Mouse (Mus musculus) left cerebral cortex, adult 9 months (tissue): ENCODE measurements around the gene H2afz.
"Not testable (repeated sequence)": the region's sequence is repeated elsewhere in the genome, so short reads cannot be mapped to it uniquely, and the experiment has no call there.

Experiments
- DNase-seq, 2 experiments: peaks; one replicate each; pipeline ENCODE4 v3.0.0; 2022; ENCODE audit warnings: low spot score in 2 of 2

The H2afz gene

GRCm38 (mm10) chr3:137863330-137864123 lies 760 bp upstream of the H2afz start:
- no peak for DNase-seq

DNA sequence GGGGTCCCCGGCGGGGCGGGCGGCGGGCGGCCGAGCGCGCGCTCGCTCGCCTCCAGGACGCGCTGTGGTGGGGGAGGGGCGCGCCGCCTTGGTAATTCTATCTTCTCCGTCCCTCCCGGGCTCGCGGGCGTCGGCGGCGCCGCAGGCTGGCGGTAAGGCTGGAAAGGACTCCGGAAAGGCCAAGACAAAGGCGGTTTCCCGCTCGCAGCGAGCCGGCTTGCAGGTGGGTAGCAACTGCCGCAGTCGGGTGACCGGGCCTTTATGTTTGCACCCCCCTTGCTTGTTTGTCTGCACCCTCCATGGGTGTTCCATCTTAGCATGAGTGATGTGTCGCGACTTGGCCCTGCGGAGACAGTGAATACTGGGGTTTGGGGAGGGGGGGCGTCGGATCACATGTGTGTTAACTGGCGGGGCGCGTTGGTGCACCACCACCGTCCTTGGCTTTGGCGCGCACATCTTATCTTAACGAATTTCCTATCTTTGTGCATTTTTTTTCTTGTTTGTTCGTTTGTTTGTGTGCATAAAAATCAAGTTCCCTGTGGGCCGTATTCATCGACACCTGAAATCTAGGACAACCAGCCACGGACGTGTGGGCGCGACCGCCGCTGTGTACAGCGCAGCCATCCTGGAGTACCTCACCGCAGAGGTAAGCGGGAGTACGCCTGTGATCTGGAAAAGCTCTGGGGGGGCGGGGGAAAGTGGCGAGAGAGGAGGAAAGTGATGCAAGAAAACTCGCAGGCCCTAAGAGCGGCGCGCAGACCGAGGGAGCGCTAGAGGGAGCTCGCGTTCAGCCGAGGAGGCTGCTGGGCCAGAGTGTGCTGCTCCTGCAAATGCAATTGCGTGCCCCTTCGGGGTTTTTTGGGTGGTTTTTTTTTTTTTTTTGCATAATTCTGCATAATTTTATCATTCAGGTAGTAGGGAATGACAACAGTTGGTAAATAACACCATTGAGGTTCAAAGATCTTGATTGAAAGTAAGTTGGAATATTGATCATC lies 998 bp downstream of the H2afz start:
- DNase-seq, result peak; percentile 64 to 87

- no peak for DNase-seq
Measured at GRCm38 (mm10) chr3:137867133-137867436, 2.8 kb downstream of the H2afz start.

GRCm38 (mm10) chr3:137867437-137868093 lies 3.3 kb downstream of the H2afz start, which contains the start of gene Dnajb14:
Dnajb14 (plus strand) TSS chr3:137867675.
- peak in 1 of 2 experiments; percentile 36 for DNase-seq

DNA sequence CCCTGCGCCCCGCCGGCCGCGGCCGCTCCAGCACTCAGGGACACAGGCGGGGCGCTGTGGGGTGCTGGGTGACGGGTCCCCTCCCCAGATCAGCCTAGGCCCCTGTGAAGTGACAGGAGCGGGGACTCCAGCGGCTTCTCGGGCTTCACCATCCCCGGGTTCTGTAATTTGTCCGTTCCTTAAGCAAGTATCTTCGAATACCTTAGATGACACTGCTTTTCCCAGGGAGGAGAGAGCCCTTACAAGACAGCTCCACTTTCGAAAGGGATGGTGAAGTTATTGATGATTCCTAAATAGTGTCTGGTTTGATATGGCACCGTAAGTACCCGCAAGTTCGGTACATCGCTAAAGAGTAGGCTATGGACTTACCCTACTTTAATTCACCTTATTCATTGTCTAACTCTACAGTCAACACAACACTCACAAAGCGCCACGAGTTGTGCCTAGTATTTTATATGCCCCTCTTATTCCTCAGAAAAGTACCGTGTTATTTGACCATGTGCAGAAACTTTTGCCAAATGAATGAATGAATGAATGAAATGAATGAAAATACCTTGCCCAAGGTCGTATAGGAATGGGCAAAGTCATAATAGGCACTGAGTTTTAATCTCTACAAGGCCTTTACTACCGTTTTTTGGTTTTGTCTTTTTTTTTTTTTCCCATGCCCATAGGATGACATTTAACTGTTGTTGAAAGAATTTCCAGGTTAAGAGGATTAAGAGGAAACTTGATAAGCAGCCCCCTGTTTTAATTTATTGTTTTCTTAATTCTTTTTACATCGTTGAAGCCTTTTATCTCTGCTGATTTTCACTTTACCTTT lies 4.0 kb downstream of the H2afz start:
- DNase-seq, result peak in 1 of 2 experiments; percentile 28

DNA sequence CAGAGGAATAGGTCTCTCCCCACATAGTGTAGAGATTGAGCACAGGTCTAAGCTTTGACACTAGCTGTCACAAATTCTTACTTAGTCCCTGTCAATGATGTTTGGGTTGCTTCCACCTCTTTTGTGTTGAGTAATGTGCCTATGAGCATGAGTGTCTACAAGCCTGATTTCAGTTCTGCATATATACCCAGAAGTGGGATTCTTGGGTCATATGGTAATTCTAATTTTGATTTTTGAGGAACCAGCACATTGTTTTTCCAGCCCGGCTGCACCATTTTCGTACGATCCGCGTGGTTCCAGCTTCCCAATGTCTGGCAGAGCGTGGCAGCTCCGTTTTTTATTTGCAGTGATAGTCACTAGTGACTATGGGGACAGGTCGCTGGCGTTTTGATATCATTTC lies 5.1 kb downstream of the H2afz start:
- DNase-seq, result no peak

GRCm38 (mm10) chr3:137879313-137879712 lies 15.0 kb downstream of the H2afz start:
- no peak for DNase-seq

DNA sequence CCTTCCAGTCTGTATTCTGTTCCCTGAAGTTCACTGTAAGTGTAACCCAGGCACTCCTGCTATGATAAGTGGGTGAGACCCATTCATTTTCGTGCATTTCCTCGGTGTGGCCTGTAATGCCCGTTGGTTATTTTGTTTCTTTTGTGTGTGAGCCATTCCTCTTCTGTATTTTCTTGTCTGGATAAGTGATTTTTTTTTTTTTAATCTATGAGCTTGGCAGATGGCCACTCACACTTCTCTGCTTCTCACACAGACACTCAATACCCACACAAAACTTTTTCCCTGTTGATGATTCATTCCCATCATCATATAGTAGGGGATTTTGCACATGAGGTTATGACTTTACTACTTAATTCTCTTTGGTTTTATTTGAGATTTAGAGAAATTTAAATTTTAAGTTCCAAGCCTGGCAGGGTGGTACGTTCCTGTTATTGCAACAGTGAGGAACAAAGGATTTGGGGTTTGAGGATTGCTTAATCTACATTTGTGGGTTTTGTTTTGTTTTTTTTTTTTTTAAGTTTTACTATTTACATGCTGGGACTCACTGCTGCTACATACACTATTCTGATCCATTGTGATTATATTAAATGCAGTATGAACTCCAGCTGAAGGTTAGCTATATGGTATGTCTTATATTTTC lies 15.9 kb downstream of the H2afz start:
- DNase-seq, result peak in 1 of 2 experiments; percentile 26

DNA sequence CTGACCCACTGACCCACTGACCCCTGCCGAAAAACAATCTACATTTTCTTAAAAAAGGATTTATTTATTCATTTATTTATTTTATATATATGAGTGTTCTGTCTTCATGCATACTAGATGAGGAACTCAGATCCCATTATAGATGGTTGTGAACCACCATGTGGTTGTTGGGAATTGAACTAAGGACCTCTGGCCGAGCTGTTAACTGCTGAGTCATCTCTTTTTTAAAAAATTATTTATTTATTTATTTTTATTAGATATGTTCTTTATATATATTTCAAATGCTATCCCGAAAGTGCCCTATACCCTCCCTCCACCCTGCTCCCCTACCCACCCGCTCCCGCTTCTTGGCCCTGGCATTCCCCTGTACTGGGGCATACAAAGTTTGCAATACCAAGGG lies 16.8 kb downstream of the H2afz start:
- DNase-seq, result no peak

- no peak for DNase-seq
Measured at GRCm38 (mm10) chr3:137887961-137888360, 23.7 kb downstream of the H2afz start.

GRCm38 (mm10) chr3:137891089-137891488 lies 26.8 kb downstream of the H2afz start:
- no peak for DNase-seq

DNA sequence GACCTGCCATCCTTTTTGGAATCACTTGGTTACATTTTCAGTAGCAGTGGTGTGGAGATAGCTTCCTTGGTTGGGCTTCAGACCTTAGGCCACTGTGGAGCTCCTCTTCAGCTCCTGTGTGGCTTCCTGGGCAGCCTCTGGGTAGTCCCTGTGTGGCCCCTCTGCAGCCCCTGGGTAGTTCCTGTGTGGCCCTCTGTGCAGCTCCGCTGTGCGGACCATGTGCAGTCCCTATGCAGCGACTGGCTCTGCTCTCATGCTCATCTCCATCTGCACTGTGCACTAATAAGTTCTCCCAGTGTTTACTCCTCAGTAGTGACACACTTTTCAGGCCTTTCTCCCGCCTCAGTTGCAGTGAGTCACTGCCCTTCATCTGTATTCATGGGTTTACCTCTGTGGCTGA lies 27.8 kb downstream of the H2afz start:
- no peak for DNase-seq

GRCm38 (mm10) chr3:137893789-137894188 lies 29.5 kb downstream of the H2afz start:
- DNase-seq, result no peak

DNA sequence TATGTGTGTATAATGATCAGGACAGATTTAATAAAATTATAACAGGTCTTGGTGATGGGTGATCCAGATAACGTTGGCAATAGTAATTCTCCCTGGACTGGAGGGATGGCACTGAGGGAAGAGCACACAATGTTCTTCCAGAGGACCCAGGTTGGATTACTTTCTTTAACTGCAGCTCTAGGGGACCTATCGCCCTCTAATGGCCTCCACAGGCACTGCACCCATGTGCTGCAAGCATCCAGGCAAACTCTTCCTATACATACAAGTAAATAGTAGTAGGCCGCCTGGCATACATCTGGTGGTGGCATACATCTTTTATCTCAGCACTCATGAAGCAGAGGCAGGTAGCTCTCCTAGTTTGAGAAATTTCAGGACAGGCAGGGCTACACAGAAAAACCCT lies 30.9 kb downstream of the H2afz start:
- no peak for DNase-seq

- no peak for DNase-seq
Measured at GRCm38 (mm10) chr3:137896386-137896785, 32.1 kb downstream of the H2afz start.

DNA sequence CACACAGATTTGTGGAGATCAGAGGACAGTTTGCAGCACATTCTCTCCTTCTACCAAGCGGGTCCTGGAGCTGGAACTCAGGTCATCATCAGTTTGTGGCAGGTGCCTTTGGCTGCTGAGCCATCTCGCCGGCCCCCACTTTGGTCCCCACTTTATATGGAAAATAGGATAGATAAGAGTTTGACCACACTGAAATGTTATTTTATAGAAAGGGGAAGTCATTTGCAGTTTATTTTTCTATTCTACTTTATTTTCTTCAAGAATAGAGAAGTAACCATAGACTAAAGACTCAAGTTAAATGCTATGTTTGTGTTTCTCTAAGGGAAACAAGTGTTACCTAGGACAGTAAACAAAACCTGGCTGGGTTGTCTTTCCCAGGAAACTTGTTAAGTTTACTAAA lies 32.6 kb downstream of the H2afz start:
- no peak for DNase-seq

DNA sequence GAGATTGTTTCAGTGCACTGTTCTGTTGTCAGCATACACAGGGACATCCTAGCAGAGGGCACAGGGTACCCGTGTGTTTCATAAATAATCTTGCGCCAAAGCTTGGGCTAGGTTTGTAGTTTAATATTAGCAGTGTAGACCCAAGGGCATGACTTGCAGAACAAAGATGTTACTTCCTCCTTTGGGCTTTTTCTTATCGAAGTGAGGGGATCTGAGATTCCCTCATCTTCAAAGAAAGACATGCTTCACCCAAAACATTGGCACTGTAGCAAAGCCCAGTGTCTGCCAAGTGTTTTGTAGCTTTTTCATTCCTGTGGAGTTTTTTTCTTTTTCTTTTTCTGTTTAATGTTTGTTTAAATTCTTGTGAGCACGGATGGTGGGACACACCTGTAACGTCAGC lies 33.4 kb downstream of the H2afz start:
- DNase-seq, result no peak

DNA sequence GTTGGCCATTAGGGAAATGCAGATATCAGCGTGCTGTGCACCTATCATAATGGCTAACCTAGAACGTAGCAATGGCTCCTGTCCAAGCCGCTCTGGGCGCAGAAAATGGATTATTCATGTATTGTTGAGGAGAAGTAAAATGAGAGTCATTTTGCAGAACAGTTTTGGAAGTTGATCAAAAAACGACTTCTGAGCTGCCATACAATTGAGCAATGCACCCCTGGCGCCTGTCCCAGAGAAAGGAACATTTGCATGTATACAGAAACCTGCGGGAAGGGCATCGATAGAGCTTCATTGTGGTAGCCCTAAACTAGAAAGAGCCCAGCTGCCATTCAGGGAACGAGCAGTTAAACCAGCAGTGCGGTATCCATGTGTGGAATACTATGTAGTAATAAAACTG lies 35.9 kb downstream of the H2afz start:
- peak in 1 of 2 experiments; percentile 17 for DNase-seq

- DNase-seq, result no peak
Measured at GRCm38 (mm10) chr3:137913093-137913492, 48.8 kb downstream of the H2afz start.

GRCm38 (mm10) chr3:137914567-137914966 lies 50.3 kb downstream of the H2afz start:
- not testable (repeated sequence) for DNase-seq
